Mouse (Mus musculus): Measurements from ENCODE around the gene Zdhhc14.
"Not testable (repeated sequence)": the region's sequence is repeated elsewhere in the genome, so short reads cannot be mapped to it uniquely, and the experiment has no call there.

Zdhhc14 gene

DNA sequence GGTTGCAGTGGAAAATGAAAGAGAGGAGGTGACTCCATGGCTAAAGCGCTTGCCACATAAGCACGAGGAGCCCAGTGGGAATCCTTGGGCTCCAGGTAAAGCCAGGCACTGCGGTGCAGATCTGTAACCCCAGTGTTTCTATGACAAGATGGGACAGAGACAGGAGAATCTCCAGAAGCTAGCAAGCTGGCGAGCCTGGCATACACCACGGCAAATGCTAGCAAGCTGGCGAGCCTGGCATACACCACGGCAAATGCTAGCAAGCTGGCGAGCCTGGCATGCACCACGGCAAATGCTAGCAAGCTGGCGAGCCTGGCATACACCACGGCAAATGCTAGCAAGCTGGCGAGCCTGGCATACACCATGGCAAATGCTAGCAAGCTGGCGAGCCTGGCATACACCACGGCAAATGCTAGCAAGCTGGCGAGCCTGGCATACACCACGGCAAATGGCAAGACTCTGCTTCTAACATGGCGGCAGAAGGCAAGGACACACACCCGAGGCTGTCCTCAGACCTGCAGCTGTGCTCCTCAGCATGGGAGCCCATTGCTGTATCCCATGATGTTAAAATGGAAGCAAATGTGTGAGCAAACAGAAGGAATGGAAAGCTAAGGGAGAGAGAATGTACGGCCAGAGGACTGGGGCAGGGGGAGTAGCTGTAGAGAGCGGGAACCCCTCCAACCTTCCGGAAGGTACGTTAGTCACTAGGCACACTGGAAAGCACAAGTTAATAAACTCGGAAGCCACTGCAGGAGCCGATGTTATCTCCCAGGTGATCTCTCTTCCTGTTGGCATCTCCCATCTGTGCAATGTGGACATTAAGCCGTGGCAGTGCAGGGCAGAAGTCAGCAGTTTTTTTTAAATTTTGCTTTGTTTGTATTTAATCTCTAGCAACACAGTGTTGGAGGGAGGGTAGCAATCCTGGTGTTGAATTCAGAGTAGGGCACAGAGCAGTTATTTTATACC lies 129.6 kb downstream of the Zdhhc14 start:
- CTCF ChIA-PET: no interaction called here
- POLR2A ChIA-PET: interaction anchor here in 2 of 4 experiments (0.6 kb wide), 2 partner anchors 20 to 373 kb away, joined by 3 read pairs; no protein-coding TSS in a partner anchor

DNA sequence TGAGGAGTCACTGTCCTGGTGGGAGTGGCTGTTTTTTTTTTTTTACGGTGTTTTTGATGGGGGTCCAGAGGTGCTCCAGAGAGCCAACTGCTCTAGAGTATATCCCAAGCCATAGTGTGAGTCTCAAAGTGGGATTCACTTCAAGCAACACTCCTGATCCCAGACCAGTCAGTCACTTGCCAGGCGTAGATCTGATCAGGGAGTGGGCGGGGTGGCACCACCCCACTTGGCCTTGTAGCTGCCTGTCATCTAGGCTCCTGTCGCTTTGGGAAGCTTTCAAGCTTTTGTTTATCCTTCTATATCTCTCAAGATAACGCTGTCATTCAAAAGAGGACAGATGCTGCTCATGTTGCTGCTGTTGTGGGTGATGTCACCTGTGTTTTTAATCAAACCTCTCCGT lies 130.4 kb downstream of the Zdhhc14 start:
- CTCF ChIA-PET: interaction anchor here in 1 of 4 experiments (0.6 kb wide), 2 partner anchors 53 to 268 kb away, joined by 3 to 4 read pairs; no protein-coding TSS in a partner anchor
- POLR2A ChIA-PET: interaction anchor here in 2 of 4 experiments (0.7 to 1.0 kb wide), 2 partner anchors 11 to 130 kb away, joined by 3 read pairs; no protein-coding TSS in a partner anchor

DNA sequence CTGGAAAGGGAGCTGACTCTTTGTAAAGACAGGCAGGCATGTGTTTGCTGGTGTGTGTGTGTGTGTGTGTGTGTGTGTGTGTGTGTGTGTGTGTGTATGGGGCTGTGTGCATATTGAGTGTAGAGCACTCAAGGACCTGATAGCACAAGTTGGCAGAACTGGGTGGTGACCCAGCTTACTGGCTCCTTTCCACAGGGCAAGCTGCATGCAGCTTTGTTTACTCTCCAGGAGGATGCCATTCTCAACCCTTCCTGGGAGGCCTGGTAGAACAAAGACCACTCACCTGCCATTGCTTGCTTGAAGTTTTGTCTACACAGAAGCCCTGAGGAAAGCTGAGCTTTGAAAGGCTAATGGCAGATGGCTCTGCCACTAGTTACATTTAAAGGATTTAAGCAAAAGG lies 130.8 kb downstream of the Zdhhc14 start:
- CTCF ChIA-PET: interaction anchor here in 2 of 4 experiments (0.6 to 0.7 kb wide), 3 partner anchors 54 to 622 kb away, joined by 3 to 4 read pairs (median 3); no protein-coding TSS in a partner anchor
- POLR2A ChIA-PET: interaction anchor here in 3 of 4 experiments (0.7 to 1.0 kb wide), 3 partner anchors 11 to 183 kb away, joined by 3 read pairs; partner anchors contain the start of gene Tmem242 (in 1 of the 3)

DNA sequence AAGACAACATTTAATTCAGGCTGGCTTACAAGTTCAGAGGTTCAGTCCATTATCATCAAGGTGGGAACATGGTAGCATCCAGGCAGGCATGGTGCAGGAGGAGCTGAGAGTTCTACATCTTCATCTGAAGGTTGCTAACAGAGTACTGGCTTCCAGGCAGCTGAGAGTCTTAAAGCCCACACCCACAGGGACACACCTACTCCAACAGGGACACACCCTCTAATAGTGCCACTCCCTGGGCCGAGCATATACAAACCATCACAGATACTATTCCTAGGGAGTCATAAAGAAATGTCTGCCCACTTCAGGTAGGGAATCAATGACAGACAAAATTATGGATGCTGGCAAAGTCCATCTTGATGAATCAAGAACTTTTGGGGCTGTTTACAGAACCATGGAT lies 132.5 kb downstream of the Zdhhc14 start:
- CTCF ChIA-PET: not testable (repeated sequence)

DNA sequence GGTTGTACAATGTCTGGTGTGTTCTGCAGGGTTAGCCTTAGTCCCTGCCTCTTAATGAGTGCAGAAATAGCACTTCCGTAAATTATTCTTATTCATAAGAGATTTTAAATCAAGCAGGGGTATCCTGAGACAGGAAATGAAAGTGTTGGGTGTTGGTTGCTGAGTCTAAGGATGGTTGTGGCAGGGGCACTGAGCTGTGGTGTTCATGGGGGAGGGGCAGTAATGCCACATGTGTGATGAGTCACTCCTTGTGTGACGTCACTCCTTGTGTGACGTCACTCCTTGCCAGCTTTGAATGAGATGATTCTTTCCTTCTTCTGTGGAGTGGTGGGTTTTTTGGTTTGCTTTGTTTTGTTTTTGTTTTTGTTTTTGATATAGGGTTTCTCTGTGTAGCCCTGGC lies 134.0 kb downstream of the Zdhhc14 start:
- CTCF ChIA-PET: no interaction called here
- POLR2A ChIA-PET: interaction anchor here in 1 of 4 experiments (1.1 kb wide), 1 partner anchor 186 kb away, joined by 3 read pairs; the partner anchor contains the start of gene Tmem242

More for the DNA sequence above, 132.5 kb downstream of the Zdhhc14 start:
- POLR2A ChIA-PET: not testable (repeated sequence)

DNA sequence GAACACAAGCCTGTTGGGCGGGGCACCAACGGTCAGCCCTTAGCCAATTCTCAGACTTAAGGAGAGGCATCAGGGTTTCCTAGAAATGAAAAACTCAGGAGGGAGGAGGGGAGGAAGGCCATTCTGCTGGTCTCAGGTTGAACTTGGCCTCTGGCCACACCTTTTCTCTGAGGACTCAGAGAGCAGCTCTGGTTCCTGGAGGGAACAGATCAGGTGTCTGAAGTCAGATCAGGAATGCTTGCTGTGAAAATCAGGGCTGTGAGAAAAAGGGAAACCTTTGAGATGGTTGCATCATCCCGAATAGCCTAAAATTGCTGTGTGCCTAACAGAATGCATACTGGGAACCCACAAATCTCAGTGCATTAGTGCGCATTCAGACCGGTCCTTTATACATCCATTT lies 135.3 kb downstream of the Zdhhc14 start:
- CTCF ChIA-PET: no interaction called here
- POLR2A ChIA-PET: no interaction called here

DNA sequence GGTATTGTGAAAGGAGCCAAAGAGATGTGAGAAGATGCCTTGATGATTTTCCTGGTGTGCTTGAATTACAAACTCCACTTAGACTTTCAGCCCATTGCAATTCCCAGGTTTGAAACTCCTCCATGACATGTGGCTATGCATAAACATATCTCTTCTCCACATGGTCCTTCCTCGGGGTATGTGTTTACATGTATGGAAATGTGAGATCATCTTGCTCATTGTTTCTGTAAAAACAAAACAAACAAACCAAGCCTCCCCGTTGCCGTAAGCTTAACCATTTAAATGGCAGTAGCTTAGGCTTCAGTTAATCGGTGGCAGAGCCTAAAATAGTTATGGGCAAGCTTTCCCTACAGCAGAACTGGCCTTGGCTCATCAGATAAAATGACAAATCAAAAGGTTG lies 137.3 kb downstream of the Zdhhc14 start:
- CTCF ChIA-PET: no interaction called here
- POLR2A ChIA-PET: no interaction called here

DNA sequence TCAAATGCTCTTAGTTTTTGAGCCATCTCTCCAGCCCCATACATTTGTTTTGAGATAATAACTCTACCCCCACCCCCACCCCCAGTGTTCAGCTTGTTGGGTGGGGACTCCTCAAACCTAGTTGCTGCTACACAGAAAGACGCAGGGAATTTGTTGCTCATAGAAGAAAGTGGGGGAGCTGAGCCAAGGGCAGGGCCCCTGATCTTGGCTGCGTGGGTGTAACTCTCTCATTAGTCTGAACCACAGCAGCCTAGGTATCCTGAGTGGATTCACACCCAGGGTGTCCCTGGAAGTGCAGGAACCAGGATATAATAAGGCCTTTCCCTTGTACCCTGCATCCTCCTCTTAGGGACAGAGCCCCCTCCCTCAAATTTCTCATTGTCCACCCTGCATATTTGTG lies 142.9 kb downstream of the Zdhhc14 start:
- ChIA-PET CTCF (interaction anchor here in 2 of 4 experiments (0.7 to 0.8 kb wide), 2 partner anchors 17 to 88 kb away, joined by 3 to 5 read pairs; no protein-coding TSS in a partner anchor), POLR2A (no interaction called here)

DNA sequence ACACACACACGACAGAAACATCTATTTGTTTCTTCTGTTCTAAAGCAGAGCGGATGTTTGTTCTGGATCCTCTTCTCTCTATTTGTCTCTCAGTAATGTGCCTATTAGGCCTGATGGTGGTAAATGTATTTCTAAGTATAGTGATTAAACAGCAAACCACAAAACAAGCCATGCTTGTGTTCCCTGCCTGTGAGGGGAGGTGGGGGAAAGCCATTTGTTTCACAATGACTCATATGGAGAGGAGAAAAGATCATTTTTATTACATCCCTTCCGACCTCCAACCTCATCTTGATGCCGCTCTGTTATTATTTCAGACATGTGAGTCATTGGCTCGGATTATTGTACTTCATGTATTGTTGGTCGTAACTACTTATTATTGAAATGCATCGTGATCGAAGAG lies 149.1 kb downstream of the Zdhhc14 start:
- CTCF ChIA-PET: no interaction called here
- POLR2A ChIA-PET: interaction anchor here in 1 of 4 experiments (0.7 kb wide), 1 partner anchor 19 kb away, joined by 3 read pairs; no protein-coding TSS in a partner anchor

DNA sequence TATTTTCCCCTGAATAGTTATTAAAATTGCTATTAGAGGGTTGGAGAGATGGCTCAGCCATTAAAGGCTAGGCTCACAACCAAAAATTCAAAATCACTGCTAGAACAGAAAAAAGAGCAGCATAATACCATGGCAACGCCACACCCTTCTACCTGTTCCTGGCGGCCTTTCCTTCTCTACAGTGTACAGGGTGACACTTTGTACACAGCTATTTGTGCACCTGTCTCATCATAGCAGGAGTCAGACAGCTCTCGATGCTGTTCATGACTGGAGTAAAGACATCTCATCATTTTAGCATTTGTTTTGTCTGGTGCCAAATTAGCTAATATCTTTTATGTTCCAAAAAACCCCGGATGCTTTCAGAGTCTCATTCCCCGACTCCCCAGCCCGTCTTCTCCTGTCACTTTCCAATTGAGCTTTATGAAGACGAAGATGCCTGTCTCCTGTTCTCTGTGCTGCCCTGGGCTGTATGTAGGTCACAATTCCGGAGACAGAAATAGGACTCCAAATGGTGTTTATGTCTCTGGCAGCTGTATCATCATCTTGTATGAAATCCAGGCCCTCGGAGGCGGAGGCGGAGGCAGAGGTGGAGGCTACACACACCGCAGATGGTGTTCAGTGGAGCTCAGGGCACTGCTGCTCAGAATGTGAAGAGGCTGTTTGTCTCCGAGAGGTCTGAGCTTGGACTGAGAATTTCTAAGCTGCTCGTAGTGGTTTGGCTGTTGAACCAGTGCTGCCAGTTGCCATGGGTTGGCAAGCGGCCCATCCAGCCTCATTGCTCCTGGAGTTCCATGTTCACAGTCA lies 150.8 kb downstream of the Zdhhc14 start:
- CTCF ChIA-PET: interaction anchor here in 1 of 4 experiments (0.8 kb wide), 1 partner anchor 80 kb away, joined by 3 read pairs; no protein-coding TSS in a partner anchor

DNA sequence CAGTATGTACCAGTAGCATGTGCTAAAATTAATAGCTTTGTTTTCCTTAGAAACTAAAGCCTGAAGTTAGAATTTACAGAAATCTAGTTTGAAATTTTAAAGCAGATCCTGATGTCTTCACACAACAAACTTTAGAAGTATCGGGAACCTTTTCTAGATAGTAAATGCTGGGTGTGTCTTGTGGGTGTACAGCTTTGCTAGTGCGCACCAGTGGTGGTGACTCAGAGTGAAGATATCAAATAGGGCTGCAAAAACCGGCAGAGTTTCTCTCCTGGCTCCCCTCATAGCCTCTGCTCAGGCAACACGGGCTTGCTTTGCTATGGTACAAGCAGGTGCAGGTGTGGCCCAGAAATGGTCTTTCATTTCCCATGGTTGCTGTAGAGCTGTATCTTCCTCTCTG lies 157.8 kb downstream of the Zdhhc14 start:
- ChIA-PET CTCF (no interaction called here), POLR2A (interaction anchor here in 1 of 4 experiments (0.5 kb wide), 1 partner anchor 1126 kb away, joined by 4 read pairs; no protein-coding TSS in a partner anchor)

More for the DNA sequence above, 150.8 kb downstream of the Zdhhc14 start:
- POLR2A ChIA-PET: interaction anchor here in 2 of 4 experiments (0.7 to 0.8 kb wide), 2 partner anchors 14 to 203 kb away, joined by 3 read pairs; partner anchors contain the start of gene Tmem242 (in 1 of the 2)

DNA sequence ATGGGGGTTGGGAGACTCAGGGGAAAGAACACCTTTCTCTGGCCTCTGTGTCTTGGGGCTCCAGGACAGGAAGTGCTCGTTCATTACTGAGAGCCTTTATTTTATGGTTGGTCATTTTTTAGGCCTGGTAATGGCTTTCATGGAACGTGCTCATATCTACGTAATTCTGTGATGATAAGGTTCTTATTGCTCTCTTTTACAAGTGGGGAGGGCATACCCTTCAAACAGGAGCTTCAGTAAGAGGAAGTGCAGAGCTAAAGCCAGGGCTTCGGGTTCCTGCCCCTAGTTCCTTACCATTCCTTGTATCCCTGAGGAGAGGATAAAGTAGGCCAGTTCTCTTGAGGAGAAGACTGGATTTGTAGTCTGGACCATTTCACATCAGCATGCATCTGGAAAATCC lies 158.3 kb downstream of the Zdhhc14 start:
- ChIA-PET CTCF (no interaction called here), POLR2A (interaction anchor here in 2 of 4 experiments (0.5 to 1.4 kb wide), 2 partner anchors 211 to 1127 kb away, joined by 3 to 4 read pairs; partner anchors contain the start of gene Tmem242 (in 1 of the 2))

DNA sequence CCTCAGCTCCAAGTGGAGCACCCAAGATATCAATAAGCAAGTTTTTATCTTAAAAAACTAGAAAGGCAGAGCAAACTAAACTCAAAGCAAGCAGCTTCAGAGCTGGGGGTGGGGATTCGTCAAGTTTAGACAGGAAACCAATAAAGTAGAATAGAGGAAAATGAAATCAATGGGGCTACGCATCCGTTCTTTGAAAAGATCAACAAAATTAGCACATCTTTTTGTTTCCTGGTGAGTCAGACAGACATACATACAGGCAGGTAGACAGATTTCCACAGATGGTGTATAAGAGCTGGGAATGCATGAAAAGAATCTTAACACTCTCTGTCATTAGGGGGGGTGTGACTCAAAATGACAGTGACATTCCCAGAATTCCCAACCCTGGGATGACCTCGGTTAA lies 159.2 kb downstream of the Zdhhc14 start:
- ChIA-PET CTCF (no interaction called here), POLR2A (interaction anchor here in 1 of 4 experiments (0.7 to 1.4 kb wide), 3 partner anchors 10 to 212 kb away, joined by 3 read pairs; partner anchors contain the start of gene Tmem242)

DNA sequence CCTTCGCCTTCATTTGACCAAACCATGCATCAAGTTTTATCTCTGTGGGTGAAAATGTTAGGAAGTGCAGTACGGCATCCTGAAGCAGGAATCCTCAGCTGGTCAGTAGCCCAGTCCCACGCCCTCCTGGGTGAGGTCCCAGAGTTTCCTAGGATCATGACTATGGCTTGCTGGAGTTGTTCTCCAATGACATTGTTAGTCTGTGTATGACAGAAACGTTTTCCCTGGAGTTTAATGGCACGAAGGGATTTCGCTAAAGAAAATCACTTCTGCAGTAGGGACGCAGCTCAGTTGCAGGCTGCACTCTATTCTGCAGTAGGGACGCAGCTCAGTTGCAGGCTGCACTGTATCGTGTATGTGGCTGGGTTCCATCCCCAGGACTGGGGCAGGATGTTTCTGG lies 161.6 kb downstream of the Zdhhc14 start:
- CTCF ChIA-PET: no interaction called here

DNA sequence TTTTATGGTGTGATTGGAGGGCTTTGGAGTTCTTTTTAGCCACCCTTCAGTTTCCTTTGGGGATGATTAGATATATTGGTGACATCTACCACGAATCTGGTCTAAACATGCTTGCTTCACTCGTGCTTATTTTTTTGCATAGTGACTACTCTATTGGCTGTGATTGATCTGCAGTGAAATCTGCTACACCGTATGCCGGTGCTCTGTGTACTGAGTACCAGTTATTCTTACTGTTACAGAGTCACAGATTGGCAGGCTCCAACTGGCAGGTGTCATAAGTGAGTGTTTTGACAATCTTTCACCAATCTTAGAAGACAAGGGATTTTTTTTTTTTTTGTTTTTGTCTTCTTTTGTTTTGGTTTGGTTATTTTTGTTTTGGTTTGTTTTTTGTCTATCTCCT lies 163.2 kb downstream of the Zdhhc14 start:
- POLR2A ChIA-PET: interaction anchor here in 1 of 4 experiments (0.7 to 1.6 kb wide), 3 partner anchors 8 to 216 kb away, joined by 3 to 4 read pairs (median 3); no protein-coding TSS in a partner anchor
- CTCF ChIA-PET: interaction anchor here in 1 of 4 experiments (0.7 kb wide), 1 partner anchor 1114 kb away, joined by 3 read pairs; no protein-coding TSS in a partner anchor

More for the DNA sequence above, 161.6 kb downstream of the Zdhhc14 start:
- POLR2A ChIA-PET: interaction anchor here in 1 of 4 experiments (0.7 to 1.3 kb wide), 4 partner anchors 11 to 743 kb away, joined by 3 to 8 read pairs (median 4); no protein-coding TSS in a partner anchor

DNA sequence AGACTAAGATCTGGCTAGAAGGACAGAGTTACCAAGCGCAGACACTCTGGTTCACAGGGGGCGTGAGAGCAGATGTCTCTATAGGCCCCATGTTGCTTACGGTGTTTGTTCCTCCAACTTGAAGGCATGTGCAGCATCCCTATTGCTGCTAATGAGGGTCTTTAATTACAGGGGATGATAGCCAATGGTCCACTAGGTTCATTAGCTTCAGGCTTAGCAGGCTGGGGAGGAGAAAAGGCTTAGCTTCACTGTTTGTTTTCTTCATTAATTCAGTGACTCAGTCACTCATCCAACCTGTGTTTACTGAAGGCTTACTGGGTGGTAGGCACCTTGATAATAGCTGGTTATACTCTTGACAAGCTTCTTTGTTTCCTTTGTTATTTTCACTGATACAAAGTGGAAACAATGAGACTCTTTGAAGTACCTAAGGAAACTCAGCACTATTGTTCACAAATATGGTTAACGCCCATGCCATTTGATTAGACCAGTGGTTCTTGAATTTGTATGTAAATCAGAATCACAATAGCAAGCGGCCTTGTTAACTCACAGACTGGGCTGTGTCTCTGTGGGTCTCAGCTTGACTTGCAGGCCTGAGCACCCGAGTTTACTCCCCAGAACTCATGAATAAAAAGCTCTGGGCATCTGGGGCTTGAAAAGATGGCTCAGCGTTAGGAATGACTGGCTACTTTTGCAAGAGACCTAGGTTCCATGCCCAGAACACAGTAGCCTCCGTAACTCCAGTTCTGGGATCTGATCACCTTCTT lies 168.1 kb downstream of the Zdhhc14 start:
- ChIA-PET POLR2A (interaction anchor here in 3 of 4 experiments (0.5 to 2.0 kb wide), 8 partner anchors 9 to 1548 kb away, joined by 3 to 5 read pairs (median 3); partner anchors contain the start of gene Tmem242 (in 1 of the 3)), CTCF (interaction anchor here in 1 of 4 experiments (0.6 to 0.7 kb wide), 2 partner anchors 93 to 124 kb away, joined by 3 to 4 read pairs; no protein-coding TSS in a partner anchor)

DNA sequence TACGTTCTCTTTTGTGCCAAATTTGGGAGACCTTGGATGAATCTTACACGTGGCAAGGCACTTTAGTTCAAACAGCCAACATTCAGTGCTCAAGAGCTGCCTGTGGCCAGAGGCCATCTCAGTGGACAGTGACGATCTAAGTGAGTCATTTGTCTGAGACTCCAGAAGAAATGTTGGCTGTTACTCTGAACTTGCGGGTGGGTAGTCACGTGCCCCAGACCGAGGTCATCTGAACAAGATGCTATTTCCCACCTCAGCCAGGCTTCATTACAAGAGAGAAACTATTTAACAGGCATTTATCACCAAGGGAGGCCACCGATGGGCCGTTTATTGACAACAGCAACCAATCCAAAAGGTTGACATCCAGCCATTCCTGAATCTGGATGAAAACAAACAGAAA lies 174.3 kb downstream of the Zdhhc14 start:
- ChIA-PET POLR2A (no interaction called here), CTCF (no interaction called here)

DNA sequence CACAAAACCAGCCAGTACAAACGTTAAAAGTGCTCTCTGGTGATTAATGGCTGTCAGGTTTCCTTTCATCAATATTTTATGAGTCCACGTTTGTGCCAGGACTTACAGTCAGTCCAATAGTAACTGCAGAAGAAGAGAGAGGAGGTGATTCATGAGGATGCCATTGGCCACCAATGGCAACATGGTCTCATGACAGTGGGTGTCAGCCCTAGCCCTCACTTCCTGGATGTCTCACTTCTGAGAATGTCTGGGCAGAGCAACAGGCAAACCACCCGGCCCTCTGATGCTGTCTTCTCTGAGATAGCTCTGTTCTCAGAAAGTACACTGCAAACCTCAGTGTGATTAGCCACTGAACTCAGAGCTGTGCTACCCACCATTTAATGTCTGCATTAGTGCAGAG lies 176.1 kb downstream of the Zdhhc14 start:
- POLR2A ChIA-PET: interaction anchor here in 1 of 4 experiments (1.4 kb wide), 1 partner anchor 8 kb away, joined by 4 read pairs; no protein-coding TSS in a partner anchor

More for the DNA sequence above, 176.1 kb downstream of the Zdhhc14 start:
- CTCF ChIA-PET: no interaction called here

Measured in embryonic stem cell, embryonic (primary cell).